Mouse (Mus musculus): Measurements from ENCODE around the gene Nol3. TPM values are rescaled to one million over a fixed set of nuclear protein-coding genes. Genes with fewer than 3 reads are reported as not detected.

The Nol3 gene
- total RNA-seq, 4 experiments from 2014 or later = 10.6 to 13.8 (median 13.1) TPM

GRCm38 (mm10) chr8:105263244-105263912 lies 12.6 kb upstream of the Nol3 start:
- DNase-seq (ENCODE audit: low spot score in 2 of 2) = no peak

- DNase-seq (ENCODE audit: low spot score in 2 of 2) = no peak
These were observed 11.6 kb upstream of the Nol3 start, which contains the start of the genes Tradd and Fbxl8 for GRCm38 (mm10) chr8:105264024-105264982. TSS of gene Tradd (minus strand) at chr8:105264609. TSS of gene Fbxl8 (plus strand) at chr8:105264648.

- DNase-seq (ENCODE audit: low spot score in 2 of 2) = no peak
These were observed 10.8 kb upstream of the Nol3 start for GRCm38 (mm10) chr8:105265128-105265527.

- no peak for DNase-seq (ENCODE audit: low spot score in 2 of 2)
These were observed 9.2 kb upstream of the Nol3 start for GRCm38 (mm10) chr8:105266775-105267174.

GRCm38 (mm10) chr8:105268342-105269074 lies 7.4 kb upstream of the Nol3 start:
- peak in 1 of 2 experiments; percentile 89 for DNase-seq (ENCODE audit: low spot score in 2 of 2)

- no peak for DNase-seq (ENCODE audit: low spot score in 2 of 2)
These were observed 6.9 kb upstream of the Nol3 start for GRCm38 (mm10) chr8:105269075-105269458.

- peak in 1 of 2 experiments; percentile 67 for DNase-seq (ENCODE audit: low spot score in 2 of 2)
These were observed 6.4 kb upstream of the Nol3 start, which contains the start of gene Hsf4 for GRCm38 (mm10) chr8:105269461-105269947. TSS of gene Hsf4 (plus strand) at chr8:105269801.

GRCm38 (mm10) chr8:105270101-105270915 lies 5.6 kb upstream of the Nol3 start:
- no peak for DNase-seq (ENCODE audit: low spot score in 2 of 2)

GRCm38 (mm10) chr8:105270916-105271186 lies 5.1 kb upstream of the Nol3 start:
- DNase-seq (ENCODE audit: low spot score in 2 of 2) = no peak

GRCm38 (mm10) chr8:105275387-105275786 lies 553 bp upstream of the Nol3 start:
- no peak for DNase-seq (ENCODE audit: low spot score in 2 of 2)

GRCm38 (mm10) chr8:105276292-105277120 lies 566 bp downstream of the Nol3 start:
- no peak for DNase-seq (ENCODE audit: low spot score in 2 of 2)

- DNase-seq (ENCODE audit: low spot score in 2 of 2) = peak; percentile 77 to 88
These were observed 3.0 kb downstream of the Nol3 start for GRCm38 (mm10) chr8:105278911-105279334.

- DNase-seq (ENCODE audit: low spot score in 2 of 2) = no peak
These were observed 4.6 kb downstream of the Nol3 start for GRCm38 (mm10) chr8:105280567-105280966.

GRCm38 (mm10) chr8:105281821-105282220 lies 5.9 kb downstream of the Nol3 start:
- no peak for DNase-seq (ENCODE audit: low spot score in 2 of 2)

GRCm38 (mm10) chr8:105282239-105282638 lies 6.3 kb downstream of the Nol3 start:
- DNase-seq (ENCODE audit: low spot score in 2 of 2) = no peak

GRCm38 (mm10) chr8:105283074-105283473 lies 7.1 kb downstream of the Nol3 start:
- DNase-seq (ENCODE audit: low spot score in 2 of 2) = no peak

GRCm38 (mm10) chr8:105285514-105285913 lies 9.6 kb downstream of the Nol3 start:
- no peak for DNase-seq (ENCODE audit: low spot score in 2 of 2)

- no peak for DNase-seq (ENCODE audit: low spot score in 2 of 2)
These were observed 11.0 kb downstream of the Nol3 start for GRCm38 (mm10) chr8:105286907-105287306.

- no peak for DNase-seq (ENCODE audit: low spot score in 2 of 2)
These were observed 12.3 kb downstream of the Nol3 start for GRCm38 (mm10) chr8:105288231-105288630.
